Mouse (Mus musculus) kidney, adult 8-10 months (tissue): ENCODE measurements at regions not wholly inside any gene's neighbourhood (a gene's known extent, or its start where the extent isn't known, plus 50 kb on each side); places are given as distances from the start of the nearest gene placed in this dataset.

Experiments
- DNase-seq, 2 experiments: peaks; one replicate each; pipeline ENCODE4 v3.0.0; 2022

GRCm38 (mm10) chr14:100867790-100868189 is 332.3 kb downstream of the Prr30 start:
- no peak for DNase-seq

GRCm38 (mm10) chr14:100864792-100865191 is 335.3 kb downstream of the Prr30 start:
- no peak for DNase-seq

GRCm38 (mm10) chr14:100864164-100864563 is 336.0 kb downstream of the Prr30 start:
- DNase-seq = no peak

- DNase-seq = no peak
Measured at GRCm38 (mm10) chr14:100842828-100843227, 357.3 kb downstream of the Prr30 start.
